Mouse (Mus musculus): ENCODE data around the gene Nr4a1.

GRCm38 (mm10) chr15:101251930-101252329, 2.1 kb upstream of the Nr4a1 start:
- no peak for TF ChIP-seq CTCF (IDR thresholded peaks at IDR 0.05; ENCODE audit: extremely low read depth, insufficient read depth, insufficient read length, insufficient replicate concordance)
- no peak for TF ChIP-seq POLR2A (IDR thresholded peaks at IDR 0.05; ENCODE audit: low read depth, low read length)
